Mouse (Mus musculus): Measurements from ENCODE around the gene Atl1.

The Atl1 gene

DNA sequence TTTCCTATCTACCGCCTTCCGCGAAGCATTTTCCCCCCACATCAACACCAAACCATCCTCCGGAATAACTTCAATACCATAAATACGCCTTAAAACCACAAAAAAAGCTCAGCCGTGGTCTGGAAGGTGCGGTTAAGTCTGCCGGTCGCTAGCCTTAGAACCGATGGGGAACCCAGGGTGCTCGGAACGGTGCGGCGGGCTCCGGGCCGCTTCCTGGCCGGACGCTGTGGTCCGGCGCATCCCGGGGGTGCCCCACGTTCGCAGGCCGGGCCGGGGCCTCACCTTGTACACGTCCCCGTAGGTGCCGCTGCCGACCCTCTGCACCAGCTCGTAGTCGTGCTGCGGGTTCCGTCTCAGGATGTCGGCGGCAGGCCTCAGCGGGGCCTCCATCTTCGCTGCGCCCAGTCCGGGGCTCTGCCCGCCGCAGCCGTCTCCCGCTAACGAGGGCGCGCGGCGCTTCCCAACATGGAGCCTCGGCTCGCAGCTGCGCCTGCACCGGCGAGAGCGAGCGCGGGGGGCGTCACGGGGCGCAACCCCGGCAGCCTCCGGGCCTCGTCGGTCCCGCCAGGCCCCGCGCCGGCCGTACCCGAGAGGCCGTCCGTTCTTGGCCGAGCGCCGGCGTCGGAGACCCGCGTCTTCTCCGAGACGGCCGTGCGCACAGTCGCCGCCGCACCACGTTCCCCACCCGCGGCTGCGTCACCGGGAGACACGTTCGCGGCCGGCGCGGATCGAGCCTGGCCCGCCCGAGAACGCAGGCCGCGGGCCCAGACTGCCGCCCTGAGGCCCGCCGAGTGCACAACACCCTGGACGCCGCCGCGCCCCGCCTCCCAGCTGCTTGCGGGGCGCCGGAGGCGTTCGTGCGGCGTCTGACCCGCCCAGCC lies at the start of gene Atl1, which contains the start of gene Map4k5:
TSS of gene Atl1 (plus strand) at position 244 of the 881 bp plus-strand sequence.
TSS of gene Map4k5 (minus strand) at position 830 of the 881 bp plus-strand sequence.
- DNase-seq (ENCODE audit: low read depth, low spot score), result peak; percentile 90
- Histone ChIP-seq H3K36me3 (ENCODE audit: control insufficient read depth, insufficient read depth, low read length, poor library complexity, severe bottlenecking) (no peaks in the 10 kb centered on the region), H3K27me3 (ENCODE audit: control insufficient read depth, insufficient read depth, low read length, poor library complexity, severe bottlenecking) (no peaks in the 10 kb centered on the region)

GRCm38 (mm10) chr12:69843531-69844445 lies 48.6 kb upstream of the Atl1 start:
- Histone ChIP-seq H3K27me3 (ENCODE audit: control insufficient read depth, insufficient read depth, low read length, poor library complexity, severe bottlenecking) (no peaks in the 10 kb centered on the region), H3K36me3 (ENCODE audit: control insufficient read depth, insufficient read depth, low read length, poor library complexity, severe bottlenecking) (peaks cover 6% of the 10 kb centered on the region; the same call in 1 of the 2 replicates)
- no peak for DNase-seq (ENCODE audit: low read depth, low spot score)

DNA sequence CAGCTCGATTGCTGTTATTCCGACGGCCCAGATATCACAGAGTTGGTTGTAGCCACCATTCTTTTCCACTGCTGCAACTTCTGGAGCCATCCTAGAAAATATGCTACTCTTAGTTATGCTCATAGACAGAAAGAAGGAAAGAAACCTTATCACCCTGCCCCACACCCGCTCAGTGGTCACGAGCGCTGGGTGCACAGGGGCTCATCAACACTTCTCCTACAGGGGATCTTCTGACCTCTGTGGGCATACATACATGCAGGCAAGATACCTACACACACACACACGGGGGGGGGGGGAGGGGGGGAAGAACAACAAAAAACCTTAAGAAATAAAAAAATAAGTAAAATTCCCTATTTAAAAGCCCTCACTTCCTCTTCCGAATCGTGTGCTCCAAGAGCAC lies 46.7 kb upstream of the Atl1 start:
- H3K27me3 ChIP-seq (ENCODE audit: control insufficient read depth, insufficient read depth, low read length, poor library complexity, severe bottlenecking), result no peaks in the 10 kb centered on the region
- no peak for DNase-seq (ENCODE audit: low read depth, low spot score)

DNA sequence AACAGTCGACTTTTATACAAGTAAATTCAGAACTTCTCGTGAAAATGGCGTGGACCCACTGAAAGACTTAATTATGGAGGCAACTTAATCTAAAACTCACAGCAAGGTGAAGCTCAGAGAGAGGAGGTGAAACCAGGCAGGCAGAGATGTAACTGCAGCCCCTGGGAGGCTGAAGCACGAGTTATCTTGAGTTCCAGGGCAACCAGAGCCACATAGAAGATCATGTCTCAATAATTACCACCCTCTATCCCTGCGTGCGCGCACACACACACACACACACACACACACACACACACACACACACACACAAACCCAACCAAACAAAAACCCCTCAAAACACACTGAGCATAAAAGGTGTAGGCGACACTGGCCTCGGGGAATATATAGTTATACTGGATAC lies 45.9 kb upstream of the Atl1 start:
- Histone ChIP-seq H3K27me3 (ENCODE audit: control insufficient read depth, insufficient read depth, low read length, poor library complexity, severe bottlenecking) (no peaks in the 10 kb centered on the region), H3K36me3 (ENCODE audit: control insufficient read depth, insufficient read depth, low read length, poor library complexity, severe bottlenecking) (peaks cover 6% of the 10 kb centered on the region; the same call in 1 of the 2 replicates)
- no peak for DNase-seq (ENCODE audit: low read depth, low spot score)

More for the DNA sequence above, 46.7 kb upstream of the Atl1 start:
- H3K36me3 ChIP-seq (ENCODE audit: control insufficient read depth, insufficient read depth, low read length, poor library complexity, severe bottlenecking), result peaks cover 6% of the 10 kb centered on the region; the same call in 1 of the 2 replicates

- no peaks in the 10 kb centered on the region for H3K27me3 ChIP-seq (ENCODE audit: control insufficient read depth, insufficient read depth, low read length, poor library complexity, severe bottlenecking)
- no peak for DNase-seq (ENCODE audit: low read depth, low spot score)
- H3K36me3 ChIP-seq (ENCODE audit: control insufficient read depth, insufficient read depth, low read length, poor library complexity, severe bottlenecking), result peaks cover 6% of the 10 kb centered on the region; the same call in 1 of the 2 replicates
Measured at GRCm38 (mm10) chr12:69848083-69848878, 44.1 kb upstream of the Atl1 start.

DNA sequence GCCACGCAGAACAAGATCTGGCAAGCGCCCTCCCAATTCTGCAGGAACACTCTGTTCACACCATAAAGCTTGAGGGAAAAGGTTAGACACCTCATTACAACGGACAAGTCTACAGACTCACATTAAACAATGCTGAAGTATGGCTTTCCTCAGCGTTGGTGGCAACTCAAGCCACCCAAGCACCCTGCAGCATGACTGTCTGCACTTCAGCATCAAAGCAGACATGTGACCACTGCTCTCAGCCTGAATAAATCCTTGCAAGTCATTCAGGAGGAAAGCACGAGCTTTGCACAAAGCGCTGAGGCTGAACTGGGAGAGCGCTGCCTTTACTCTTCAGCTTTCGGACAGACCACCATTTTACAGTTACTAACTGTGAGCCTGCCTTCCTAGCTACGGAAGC lies 40.1 kb upstream of the Atl1 start:
- Histone ChIP-seq H3K36me3 (ENCODE audit: control insufficient read depth, insufficient read depth, low read length, poor library complexity, severe bottlenecking) (peaks cover 5% of the 10 kb centered on the region; the same call in 1 of the 2 replicates), H3K27me3 (ENCODE audit: control insufficient read depth, insufficient read depth, low read length, poor library complexity, severe bottlenecking) (no peaks in the 10 kb centered on the region)
- no peak for DNase-seq (ENCODE audit: low read depth, low spot score)

- no peak for DNase-seq (ENCODE audit: low read depth, low spot score)
- Histone ChIP-seq H3K27me3 (ENCODE audit: control insufficient read depth, insufficient read depth, low read length, poor library complexity, severe bottlenecking) (no peaks in the 10 kb centered on the region), H3K36me3 (ENCODE audit: control insufficient read depth, insufficient read depth, low read length, poor library complexity, severe bottlenecking) (0 out of 2 replicates have a peak, but pooled peaks cover 2% of the 10 kb centered on the region)
Measured at GRCm38 (mm10) chr12:69853387-69853786, 39.0 kb upstream of the Atl1 start.

DNA sequence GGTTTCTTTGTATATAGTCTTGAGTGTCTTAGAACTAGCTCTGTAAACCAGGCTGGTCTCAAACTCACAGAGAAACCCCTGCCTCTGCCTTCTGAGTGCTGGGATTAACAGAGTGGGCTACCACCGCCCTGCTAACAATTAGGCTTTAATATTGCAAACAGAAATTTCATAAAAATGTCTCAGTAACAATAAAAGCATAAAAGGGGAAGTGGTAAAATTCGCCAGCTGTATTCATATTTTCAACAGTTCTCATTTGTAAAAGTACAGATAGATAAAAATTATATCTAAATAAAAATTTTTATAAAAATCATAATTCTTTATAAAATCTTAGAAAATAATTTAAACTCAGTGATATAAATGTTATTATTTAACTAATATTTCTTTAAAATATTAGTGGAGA lies 38.5 kb upstream of the Atl1 start:
- no peak for DNase-seq (ENCODE audit: low read depth, low spot score)
- Histone ChIP-seq H3K27me3 (ENCODE audit: control insufficient read depth, insufficient read depth, low read length, poor library complexity, severe bottlenecking) (no peaks in the 10 kb centered on the region), H3K36me3 (ENCODE audit: control insufficient read depth, insufficient read depth, low read length, poor library complexity, severe bottlenecking) (0 out of 2 replicates have a peak, but pooled peaks cover 2% of the 10 kb centered on the region)

DNA sequence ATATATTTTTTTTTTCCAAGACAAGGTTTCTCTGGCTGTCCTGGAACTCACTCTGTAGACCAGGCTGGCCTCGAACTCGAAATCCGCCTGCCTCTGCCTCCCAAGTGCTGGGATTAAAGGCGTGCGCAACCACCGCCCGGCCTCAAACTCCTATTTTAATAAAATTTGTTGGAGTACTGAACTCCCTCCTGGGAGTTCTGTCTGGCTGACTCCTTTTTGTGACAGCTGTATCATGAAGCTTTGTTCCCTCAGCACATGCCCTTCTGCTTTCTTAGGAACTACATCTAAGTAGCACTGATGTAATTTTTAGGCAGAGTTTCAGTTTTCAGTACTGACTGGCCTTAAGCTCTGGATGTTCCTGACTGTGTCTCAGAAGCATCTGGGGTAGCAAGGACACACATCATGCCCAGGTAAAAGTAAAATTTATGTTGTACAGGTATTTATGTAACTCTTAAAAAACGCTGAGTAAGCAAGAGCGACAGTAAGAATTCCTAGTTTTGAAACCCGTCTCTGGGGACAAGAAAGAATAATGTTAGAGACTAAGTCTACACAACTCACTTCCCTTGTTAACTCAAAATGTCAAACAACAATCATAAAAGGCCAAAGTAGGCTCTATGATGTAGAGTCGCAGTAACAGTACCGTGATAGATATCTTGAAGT lies 36.6 kb upstream of the Atl1 start:
- no peaks in the 10 kb centered on the region for H3K27me3 ChIP-seq (ENCODE audit: control insufficient read depth, insufficient read depth, low read length, poor library complexity, severe bottlenecking)
- DNase-seq (ENCODE audit: low read depth, low spot score), result no peak
- 0 out of 2 replicates have a peak, but pooled peaks cover 2% of the 10 kb centered on the region for H3K36me3 ChIP-seq (ENCODE audit: control insufficient read depth, insufficient read depth, low read length, poor library complexity, severe bottlenecking)

GRCm38 (mm10) chr12:69856398-69856797 lies 36.0 kb upstream of the Atl1 start:
- Histone ChIP-seq H3K36me3 (ENCODE audit: control insufficient read depth, insufficient read depth, low read length, poor library complexity, severe bottlenecking) (0 out of 2 replicates have a peak, but pooled peaks cover 2% of the 10 kb centered on the region), H3K27me3 (ENCODE audit: control insufficient read depth, insufficient read depth, low read length, poor library complexity, severe bottlenecking) (no peaks in the 10 kb centered on the region)
- DNase-seq (ENCODE audit: low read depth, low spot score), result no peak

- DNase-seq (ENCODE audit: low read depth, low spot score), result no peak
- Histone ChIP-seq H3K27me3 (ENCODE audit: control insufficient read depth, insufficient read depth, low read length, poor library complexity, severe bottlenecking) (no peaks in the 10 kb centered on the region), H3K36me3 (ENCODE audit: control insufficient read depth, insufficient read depth, low read length, poor library complexity, severe bottlenecking) (0 out of 2 replicates have a peak, but pooled peaks cover 2% of the 10 kb centered on the region)
Measured at GRCm38 (mm10) chr12:69857597-69857996, 34.8 kb upstream of the Atl1 start.

GRCm38 (mm10) chr12:69858847-69859246 lies 33.6 kb upstream of the Atl1 start:
- Histone ChIP-seq H3K27me3 (ENCODE audit: control insufficient read depth, insufficient read depth, low read length, poor library complexity, severe bottlenecking) (no peaks in the 10 kb centered on the region), H3K36me3 (ENCODE audit: control insufficient read depth, insufficient read depth, low read length, poor library complexity, severe bottlenecking) (0 out of 2 replicates have a peak, but pooled peaks cover 2% of the 10 kb centered on the region)
- DNase-seq (ENCODE audit: low read depth, low spot score), result no peak

GRCm38 (mm10) chr12:69863505-69863904 lies 28.9 kb upstream of the Atl1 start:
- DNase-seq (ENCODE audit: low read depth, low spot score), result peak; percentile 83
- H3K36me3 ChIP-seq (ENCODE audit: control insufficient read depth, insufficient read depth, low read length, poor library complexity, severe bottlenecking), result no peaks in the 10 kb centered on the region
- H3K27me3 ChIP-seq (ENCODE audit: control insufficient read depth, insufficient read depth, low read length, poor library complexity, severe bottlenecking), result no peaks in the 10 kb centered on the region
